Mouse (Mus musculus) thymus, adult 2 months (tissue): ENCODE measurements at regions not wholly inside any gene's neighbourhood (a gene's known extent, or its start where the extent isn't known, plus 50 kb on each side); places are given as distances from the start of the nearest gene placed in this dataset.

Source experiments
- CTCF ChIP-seq: fragments of 200-500 bp; IDR thresholded peaks from 2 replicates; pipeline ENCODE4 v1.5.1; 2012; ENCODE audit warnings: mild to moderate bottlenecking, control low read depth, low read length, moderate library complexity, borderline replicate concordance; ENCODE audit not compliant: control insufficient read depth, poor library complexity, insufficient read depth; ENCODE audit errors: extremely low read depth
- POLR2A ChIP-seq: fragments of 200-500 bp; IDR thresholded peaks from 2 replicates; pipeline ENCODE4 v1.6.1; 2012; ENCODE audit warnings: mild to moderate bottlenecking, low read length, control low read depth, moderate library complexity; ENCODE audit not compliant: control insufficient read depth, poor library complexity, insufficient read depth; ENCODE audit errors: extremely low read depth

- TF ChIP-seq CTCF: no peak
- TF ChIP-seq POLR2A: no peak
These were observed 63.9 kb upstream of the Akap6 start for GRCm38 (mm10) chr12:52635121-52635878.
